Mouse (Mus musculus) erythroblast, embryonic 14.5 days (primary cell): ENCODE data around the gene Shisa4. TPM values are rescaled to one million over a fixed set of nuclear protein-coding genes. Genes with fewer than 3 reads are reported as not detected.

Experiments used
- H3K27me3 ChIP-seq: 2 replicates; pipeline ENCODE4 v1.6.1; 2012; ENCODE audit warnings: inconsistent platforms; ENCODE audit not compliant: control insufficient read depth
- H3K36me3 ChIP-seq: 2 replicates; pipeline ENCODE4 v1.6.1; 2012; ENCODE audit warnings: mild to moderate bottlenecking, inconsistent platforms; ENCODE audit not compliant: control insufficient read depth
- H3K4me1 ChIP-seq: 2 replicates; pipeline ENCODE4 v1.6.1; 2012; ENCODE audit warnings: inconsistent platforms; ENCODE audit not compliant: control insufficient read depth
- H3K4me3 ChIP-seq: replicated peaks from 2 replicates; pipeline ENCODE3; 2012; ENCODE audit warnings: moderate library complexity, mild to moderate bottlenecking, inconsistent platforms
- H3K9me3 ChIP-seq: 2 replicates; pipeline ENCODE4 v1.6.1; 2012; ENCODE audit warnings: low read length, inconsistent platforms, mixed read lengths; ENCODE audit not compliant: control insufficient read depth
- GATA1 ChIP-seq: IDR thresholded peaks from 2 replicates; pipeline ENCODE4 v1.6.1; 2012; ENCODE audit warnings: low read length, inconsistent platforms, mixed read lengths
- TAL1 ChIP-seq: IDR thresholded peaks from 3 replicates; pipeline ENCODE4 v1.6.1; 2012; ENCODE audit warnings: low read length, inconsistent platforms, mixed read lengths
- polyA plus RNA-seq: library from polyadenylated mRNA; stranded (reverse); fragments of >175 nt; gene quantifications from 2 replicates; pipeline ENCODE4 v1.2.3, GENCODE M21; 2012

The Shisa4 gene
- polyA plus RNA-seq, 1 experiment: not detected

DNA sequence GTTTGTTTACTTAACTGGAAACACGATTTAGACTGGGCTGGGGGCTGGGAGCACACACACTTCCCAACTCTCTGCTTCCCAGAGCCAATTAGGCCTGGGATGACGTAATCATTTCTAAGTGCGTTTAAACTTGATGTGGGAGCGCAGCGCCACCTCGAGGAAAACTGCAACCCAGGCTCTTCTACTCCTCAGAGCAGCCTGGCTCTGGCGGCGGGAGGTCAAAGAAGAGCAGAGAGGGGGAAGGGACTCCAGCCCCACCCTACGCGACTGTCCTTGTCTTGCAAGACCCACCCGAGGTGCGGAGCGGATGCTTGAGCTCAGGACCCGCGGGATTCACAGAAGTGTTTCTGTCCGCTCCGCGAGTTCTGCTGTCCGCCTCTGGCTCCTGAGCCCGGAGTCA lies 6.8 kb downstream of the Shisa4 start:
- H3K4me3 ChIP-seq: no peak overlapping the region
- H3K4me1 ChIP-seq: no peaks in the 10 kb centered on the region; the same call in 1 of the 2 replicates
- H3K27me3 ChIP-seq: peaks cover 38% of the 10 kb centered on the region
- no peaks in the 10 kb centered on the region for H3K9me3 ChIP-seq
- H3K36me3 ChIP-seq: no peaks in the 10 kb centered on the region
- TF ChIP-seq TAL1 (no peak), GATA1 (no peak)

GRCm38 (mm10) chr1:135367595-135367994 lies 7.4 kb downstream of the Shisa4 start:
- H3K9me3 ChIP-seq: no peaks in the 10 kb centered on the region
- no peak overlapping the region for H3K4me3 ChIP-seq
- peaks cover 31% of the 10 kb centered on the region for H3K27me3 ChIP-seq
- H3K4me1 ChIP-seq: no peaks in the 10 kb centered on the region; the same call in 1 of the 2 replicates
- no peak for TF ChIP-seq TAL1
- H3K36me3 ChIP-seq: no peaks in the 10 kb centered on the region

- no peak overlapping the region for H3K4me3 ChIP-seq
- no peak for TF ChIP-seq TAL1
- no peak for TF ChIP-seq GATA1
- no peaks in the 10 kb centered on the region for H3K36me3 ChIP-seq
- no peaks in the 10 kb centered on the region; the same call in 1 of the 2 replicates for H3K4me1 ChIP-seq
- H3K27me3 ChIP-seq: peaks cover 29% of the 10 kb centered on the region
- no peaks in the 10 kb centered on the region; the same call in 1 of the 2 replicates for H3K9me3 ChIP-seq
Observed at GRCm38 (mm10) chr1:135367005-135367404, 8.0 kb downstream of the Shisa4 start.

DNA sequence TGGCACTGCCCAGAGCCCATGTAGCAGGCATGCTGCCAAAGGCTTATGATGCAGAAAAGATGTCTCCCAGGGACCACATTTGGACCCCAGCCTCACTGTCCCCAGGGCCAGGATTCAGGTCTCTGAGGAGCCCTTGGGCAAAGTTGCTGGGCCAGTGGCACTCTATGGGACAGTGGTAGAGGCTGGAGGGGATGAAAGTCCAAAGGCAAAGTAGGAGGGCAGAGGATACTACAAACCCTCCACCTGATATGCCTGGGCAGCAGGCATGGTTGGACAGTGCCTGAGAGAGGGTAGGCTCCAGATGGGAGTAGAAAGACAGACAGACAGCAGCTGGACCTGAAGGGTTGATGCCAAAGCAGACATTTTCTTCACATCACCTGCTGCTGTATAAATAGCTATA lies 8.7 kb downstream of the Shisa4 start:
- peaks cover 3% of the 10 kb centered on the region for H3K9me3 ChIP-seq
- H3K4me1 ChIP-seq: no peaks in the 10 kb centered on the region; the same call in 1 of the 2 replicates
- TF ChIP-seq TAL1 (no peak), GATA1 (no peak)
- no peaks in the 10 kb centered on the region for H3K36me3 ChIP-seq
- H3K27me3 ChIP-seq: peaks cover 26% of the 10 kb centered on the region
- H3K4me3 ChIP-seq: no peak overlapping the region

GRCm38 (mm10) chr1:135363446-135363845 lies 11.6 kb downstream of the Shisa4 start:
- H3K27me3 ChIP-seq: peaks cover 7% of the 10 kb centered on the region
- no peaks in the 10 kb centered on the region for H3K36me3 ChIP-seq
- TF ChIP-seq GATA1 (no peak), TAL1 (no peak)
- H3K4me1 ChIP-seq: no peaks in the 10 kb centered on the region; the same call in 1 of the 2 replicates
- H3K9me3 ChIP-seq: peaks cover 3% of the 10 kb centered on the region
- no peak overlapping the region for H3K4me3 ChIP-seq

- Histone ChIP-seq H3K27me3 (no peaks in the 10 kb centered on the region), H3K36me3 (no peaks in the 10 kb centered on the region), H3K4me1 (no peaks in the 10 kb centered on the region), H3K9me3 (peaks cover 3% of the 10 kb centered on the region), H3K4me3 (no peak overlapping the region)
- no peak for TF ChIP-seq GATA1
- no peak for TF ChIP-seq TAL1
Observed at GRCm38 (mm10) chr1:135362115-135362514, 12.9 kb downstream of the Shisa4 start.

DNA sequence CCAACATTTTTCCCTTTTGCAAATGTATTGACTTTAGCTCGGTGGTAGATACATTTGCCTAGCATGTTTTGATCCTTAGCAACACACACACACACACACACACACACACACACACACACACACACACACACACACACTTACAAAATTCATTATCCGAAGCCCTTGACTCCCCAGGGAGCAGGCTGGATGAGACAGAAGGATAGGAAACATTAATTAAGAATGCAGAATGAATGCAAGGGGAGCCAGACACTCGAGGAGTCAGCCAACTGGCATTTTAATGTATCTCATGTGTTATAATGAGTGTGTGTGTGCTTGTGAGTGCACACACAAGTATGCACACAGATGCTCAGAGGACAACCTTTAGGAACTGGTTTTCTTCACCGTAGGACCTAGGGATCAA lies 13.5 kb downstream of the Shisa4 start:
- H3K9me3 ChIP-seq: peaks cover 3% of the 10 kb centered on the region
- H3K27me3 ChIP-seq: no peaks in the 10 kb centered on the region
- TF ChIP-seq TAL1 (no peak), GATA1 (no peak)
- H3K4me3 ChIP-seq: no peak overlapping the region
- H3K36me3 ChIP-seq: no peaks in the 10 kb centered on the region
- H3K4me1 ChIP-seq: no peaks in the 10 kb centered on the region

GRCm38 (mm10) chr1:135359071-135359470 lies 16.0 kb downstream of the Shisa4 start:
- no peaks in the 10 kb centered on the region for H3K4me1 ChIP-seq
- H3K36me3 ChIP-seq: no peaks in the 10 kb centered on the region
- H3K9me3 ChIP-seq: peaks cover 3% of the 10 kb centered on the region
- TF ChIP-seq TAL1 (no peak), GATA1 (no peak)
- no peak overlapping the region for H3K4me3 ChIP-seq
- no peaks in the 10 kb centered on the region for H3K27me3 ChIP-seq

GRCm38 (mm10) chr1:135351953-135352352 lies 23.1 kb downstream of the Shisa4 start:
- H3K4me3 ChIP-seq: no peak overlapping the region
- TF ChIP-seq GATA1: no peak
- no peak for TF ChIP-seq TAL1
- no peaks in the 10 kb centered on the region for H3K27me3 ChIP-seq
- no peaks in the 10 kb centered on the region for H3K4me1 ChIP-seq
- H3K36me3 ChIP-seq: no peaks in the 10 kb centered on the region
- no peaks in the 10 kb centered on the region for H3K9me3 ChIP-seq

DNA sequence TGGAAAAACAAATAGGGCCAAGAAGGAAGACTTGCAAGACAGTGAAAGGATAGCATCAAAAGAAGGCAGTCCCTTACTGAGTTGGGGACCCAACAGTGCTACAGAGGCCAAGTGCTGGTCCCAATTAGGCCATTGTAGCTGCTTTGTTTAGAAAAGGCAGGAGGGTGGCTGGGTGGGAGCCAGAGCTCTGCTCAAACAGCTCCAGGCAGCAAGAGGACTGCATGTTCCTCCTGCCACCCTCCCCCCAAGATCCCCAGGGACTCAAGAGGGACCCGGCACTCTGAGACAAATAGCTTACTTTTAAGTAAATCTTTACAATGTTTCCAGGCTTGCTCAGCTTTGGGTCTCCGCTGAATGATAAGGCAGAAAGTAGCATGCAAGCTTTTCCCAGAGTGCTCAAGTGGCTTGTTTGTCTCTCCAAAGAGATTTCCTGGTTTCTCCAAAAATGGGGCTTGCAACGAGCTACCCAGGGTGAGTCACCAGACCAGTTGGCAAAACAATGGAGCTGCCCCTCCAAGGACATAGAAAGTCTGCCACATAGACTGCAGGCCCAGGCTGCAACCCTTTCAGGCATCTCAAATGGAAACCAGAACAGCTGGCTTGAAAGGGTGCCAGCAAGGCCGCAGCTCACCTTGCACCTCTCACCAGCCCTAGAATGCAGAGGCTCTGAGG lies 27.4 kb downstream of the Shisa4 start:
- H3K4me1 ChIP-seq: no peaks in the 10 kb centered on the region
- no peak for TF ChIP-seq TAL1
- TF ChIP-seq GATA1: no peak
- no peaks in the 10 kb centered on the region for H3K9me3 ChIP-seq
- H3K27me3 ChIP-seq: no peaks in the 10 kb centered on the region
- no peak overlapping the region for H3K4me3 ChIP-seq
- H3K36me3 ChIP-seq: no peaks in the 10 kb centered on the region
